Mouse (Mus musculus) cortical plate, adult 2 months (tissue): ENCODE data around the gene Krtap4-7.

ENCODE experiments used
- CTCF ChIP-seq: fragments of 200-500 bp; IDR thresholded peaks from 2 replicates; pipeline ENCODE4 v1.5.1; 2011; ENCODE audit warnings: mild to moderate bottlenecking, control low read depth, low read length; ENCODE audit not compliant: insufficient read depth; ENCODE audit errors: extremely low read depth
- POLR2A ChIP-seq: fragments of 200-500 bp; IDR thresholded peaks from 2 replicates; pipeline ENCODE4 v1.6.1; 2011; ENCODE audit warnings: mild to moderate bottlenecking, low read length, control low read depth; ENCODE audit not compliant: insufficient read depth; ENCODE audit errors: extremely low read depth

DNA sequence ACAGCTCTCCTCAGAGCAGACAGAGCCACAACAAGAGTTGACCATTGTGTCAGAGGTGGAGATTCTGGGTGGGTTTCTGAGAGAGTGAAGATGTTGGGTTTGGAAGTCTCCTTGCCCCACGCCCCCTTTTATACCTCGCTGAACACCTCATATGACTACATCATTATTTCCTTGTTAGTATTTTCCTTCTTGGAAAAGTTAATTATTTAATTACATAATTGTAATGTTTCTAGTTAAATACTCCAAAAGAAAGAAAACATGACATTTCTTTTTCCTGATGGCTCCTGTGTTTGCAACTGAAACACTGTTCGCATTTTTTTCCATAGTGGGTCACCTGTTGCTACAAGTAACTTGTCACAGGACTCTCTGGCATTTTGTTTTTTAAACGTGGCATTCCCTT, 15.8 kb downstream of the Krtap4-7 start, which contains the start of gene Krtap4-1:
- TF ChIP-seq CTCF (no peak), POLR2A (no peak)
